Mouse (Mus musculus) stomach, postnatal 0 days (tissue): Measurements from ENCODE around the gene Scel. TPM values are rescaled to one million over a fixed set of nuclear protein-coding genes. Genes with fewer than 3 reads are reported as not detected.

Experiments used
- ATAC-seq: fragments of 200-750 bp; cut with Nextera tagmentation; 2 replicates; pipeline ENCODE4 v1.8.0; 2017; ENCODE audit not compliant: low FRiP score, low TSS enrichment
- DNase-seq: peaks from one replicate; pipeline ENCODE4 v3.0.0-alpha.2; 2016; ENCODE audit warnings: low spot score
- H3K27ac ChIP-seq: fragments of 300-500 bp; sonication (generic); replicated peaks from 2 replicates; pipeline ENCODE4 v1.5.1; 2014; ENCODE audit warnings: mild to moderate bottlenecking, control low read depth
- H3K27me3 ChIP-seq: fragments of 300-500 bp; sonication (generic); 2 replicates; pipeline ENCODE4 v1.6.1; 2014; ENCODE audit warnings: low read length; ENCODE audit not compliant: control insufficient read depth, insufficient read depth
- H3K36me3 ChIP-seq: fragments of 300-500 bp; sonication (generic); 2 replicates; pipeline ENCODE4 v1.6.1; 2014; ENCODE audit warnings: low read length, mixed read lengths; ENCODE audit not compliant: control insufficient read depth, insufficient read depth
- H3K4me1 ChIP-seq: fragments of 300-500 bp; sonication (generic); replicated peaks from 2 replicates; pipeline ENCODE4 v1.6.1; 2014; ENCODE audit warnings: antibody characterized with exemption; ENCODE audit not compliant: control insufficient read depth, insufficient read depth
- H3K4me2 ChIP-seq: fragments of 300-500 bp; sonication (generic); replicated peaks from 2 replicates; pipeline ENCODE4 v1.6.1; 2014; ENCODE audit warnings: low read depth, mild to moderate bottlenecking, control low read depth, moderate library complexity
- H3K4me3 ChIP-seq: fragments of 300-500 bp; sonication (generic); 2 replicates; pipeline ENCODE4 v1.5.1; 2014; ENCODE audit warnings: low read depth, low read length, control low read depth
- H3K9ac ChIP-seq: fragments of 300-500 bp; sonication (generic); 2 replicates; pipeline ENCODE4 v1.6.1; 2014; ENCODE audit warnings: mild to moderate bottlenecking, low read length, control low read depth, mixed read lengths
- H3K9me3 ChIP-seq: fragments of 300-500 bp; sonication (generic); 2 replicates; pipeline ENCODE4 v1.6.1; 2016; ENCODE audit warnings: low read length; ENCODE audit not compliant: control insufficient read depth
- CTCF ChIP-seq: IDR thresholded peaks from 2 replicates; pipeline ENCODE4 v1.5.1; 2016; ENCODE audit warnings: antibody characterized with exemption, low read depth, mild to moderate bottlenecking, moderate library complexity
- EP300 ChIP-seq: optimal IDR thresholded peaks from 2 replicates; pipeline ENCODE3; 2016; ENCODE audit warnings: antibody characterized with exemption
- WGBS: fragments of 180-500 bp; shearing (Covaris S2); extraction: QIAGEN DNeasy Blood & Tissue Kit; methylation state at CpG from one replicate; pipeline ENCODE4 v1.1.7; 2014; 5-methylcytosine and 5-hydroxymethylcytosine counted together
- polyA plus RNA-seq: library from polyadenylated mRNA; unstranded; fragments of >200 nt; fragmentation: Nextera tagmentation; extraction: Ambion mirVana; gene quantifications from 2 replicates; pipeline ENCODE4 v1.2.1, GENCODE M21; 2015

The Scel gene
- polyA plus RNA-seq, 1 experiment from 2014 or later: 43.0 TPM

DNA sequence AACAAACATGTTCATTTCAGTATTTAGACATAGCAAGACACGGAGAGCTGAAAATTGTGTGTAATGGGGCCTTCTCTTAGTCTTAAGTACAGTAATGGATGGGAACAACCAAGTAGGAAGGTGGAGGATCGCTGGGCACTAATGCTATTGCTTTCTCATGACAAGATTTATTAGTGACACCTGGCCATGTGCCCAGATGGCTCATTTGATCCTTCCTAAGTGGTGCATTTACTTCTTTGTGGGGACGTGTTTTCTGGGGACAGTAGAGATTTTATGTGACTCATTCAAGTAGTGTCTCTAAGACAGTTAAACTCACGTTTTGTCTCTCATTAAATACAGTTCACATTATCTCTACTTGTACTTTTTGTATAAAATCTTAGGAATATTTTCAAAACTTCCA, 73.5 kb downstream of the Scel start:
- H3K9ac ChIP-seq: no peak overlapping the region
- no peak overlapping the region for H3K4me3 ChIP-seq
- H3K4me1 ChIP-seq: no peaks in the 10 kb centered on the region
- H3K36me3 ChIP-seq: no peaks in the 10 kb centered on the region
- no peaks in the 10 kb centered on the region for H3K9me3 ChIP-seq
- H3K27me3 ChIP-seq: no peaks in the 10 kb centered on the region
- DNase-seq (no peak), ATAC-seq (no peak)
- no peak for TF ChIP-seq EP300
- TF ChIP-seq CTCF: no peak
- H3K4me2 ChIP-seq: no peak overlapping the region
- WGBS: 30% methylated on average over 4 of the region's 4 CpGs
- H3K27ac ChIP-seq: no peak overlapping the region

DNA sequence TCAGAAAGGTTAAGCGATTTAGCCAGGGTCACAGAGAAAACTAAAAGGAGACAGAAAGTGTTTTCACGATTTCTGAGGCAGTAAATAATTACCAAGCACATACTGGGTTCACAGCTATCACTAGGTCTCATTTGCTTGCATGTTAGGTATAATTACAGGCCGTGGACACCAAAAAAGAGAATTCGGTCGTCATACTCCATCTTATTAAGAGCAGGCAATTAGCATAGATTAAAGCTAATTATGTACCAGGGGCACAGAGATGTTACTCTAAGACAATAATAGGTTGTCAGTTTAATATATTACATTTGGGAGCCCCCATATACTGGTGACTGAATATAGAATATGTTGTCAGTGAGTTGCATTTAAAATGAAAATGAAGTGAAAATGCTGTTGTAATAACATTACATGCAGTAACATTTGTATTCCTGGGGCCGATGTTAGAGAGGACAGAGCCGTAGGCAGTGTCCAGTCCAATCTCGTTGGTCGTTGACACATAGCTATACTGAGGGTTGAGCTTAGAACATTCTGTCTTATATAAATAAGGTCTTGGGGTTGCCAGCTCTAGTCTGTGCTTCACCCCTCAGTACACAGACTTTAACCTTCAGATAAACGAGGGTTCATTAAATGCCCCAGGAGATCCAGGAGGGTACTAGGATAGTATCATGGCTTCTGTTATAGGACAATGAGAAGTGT, 74.2 kb downstream of the Scel start:
- DNase-seq: no peak
- Histone ChIP-seq H3K27me3 (no peaks in the 10 kb centered on the region), H3K36me3 (no peaks in the 10 kb centered on the region), H3K9me3 (no peaks in the 10 kb centered on the region), H3K4me3 (no peak overlapping the region), H3K27ac (no peak overlapping the region), H3K4me1 (no peaks in the 10 kb centered on the region), H3K9ac (no peak overlapping the region), H3K4me2 (no peak overlapping the region)
- TF ChIP-seq EP300 (no peak), CTCF (no peak)
- ATAC-seq: no peak
- WGBS: 77% methylated on average over 10 of the region's 10 CpGs

- Histone ChIP-seq H3K27ac (no peak overlapping the region), H3K27me3 (no peaks in the 10 kb centered on the region), H3K4me1 (no peaks in the 10 kb centered on the region), H3K9me3 (no peaks in the 10 kb centered on the region), H3K9ac (no peak overlapping the region), H3K4me3 (no peak overlapping the region), H3K4me2 (no peak overlapping the region), H3K36me3 (no peaks in the 10 kb centered on the region)
- DNase-seq: no peak
- ATAC-seq: no peak
- 57% methylated on average over 7 of the region's 7 CpGs for WGBS
- TF ChIP-seq EP300: no peak
- TF ChIP-seq CTCF: no peak
Measured at GRCm38 (mm10) chr14:103589819-103590218, 76.7 kb downstream of the Scel start.

DNA sequence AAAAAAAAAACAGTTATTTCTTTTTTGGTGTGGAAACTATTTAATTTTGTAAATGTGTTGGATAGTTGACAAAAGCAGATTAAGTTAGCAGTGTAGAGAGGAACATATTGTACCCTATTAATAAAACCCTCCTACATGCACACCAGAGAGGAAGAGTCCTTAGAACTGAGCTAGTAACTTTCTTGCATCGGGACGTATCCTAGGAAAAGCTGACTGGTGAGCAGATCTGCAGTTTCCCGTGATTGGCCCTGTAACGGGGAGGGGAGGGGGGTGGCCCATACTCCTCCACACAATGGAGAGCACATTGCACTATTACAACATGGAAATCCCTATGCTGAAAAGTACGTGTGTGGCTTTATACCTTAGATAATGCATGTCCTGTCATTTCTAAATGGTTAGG, 82.7 kb downstream of the Scel start:
- 61% methylated on average over 5 of the region's 5 CpGs for WGBS
- Histone ChIP-seq H3K27me3 (no peaks in the 10 kb centered on the region), H3K4me1 (no peaks in the 10 kb centered on the region), H3K36me3 (no peaks in the 10 kb centered on the region), H3K9ac (no peak overlapping the region), H3K9me3 (no peaks in the 10 kb centered on the region), H3K4me2 (no peak overlapping the region), H3K27ac (no peak overlapping the region), H3K4me3 (no peak overlapping the region)
- DNase-seq: no peak
- no peak for TF ChIP-seq CTCF
- TF ChIP-seq EP300: no peak
- no peak for ATAC-seq

GRCm38 (mm10) chr14:103608063-103608462, 94.9 kb downstream of the Scel start:
- H3K4me1 ChIP-seq: no peaks in the 10 kb centered on the region
- H3K27ac ChIP-seq: no peak overlapping the region
- H3K9me3 ChIP-seq: no peaks in the 10 kb centered on the region
- 85% methylated on average over 8 of the region's 8 CpGs for WGBS
- no peak for ATAC-seq
- H3K4me2 ChIP-seq: no peak overlapping the region
- TF ChIP-seq EP300 (no peak), CTCF (no peak)
- no peak for DNase-seq
- no peak overlapping the region for H3K4me3 ChIP-seq
- H3K27me3 ChIP-seq: no peaks in the 10 kb centered on the region
- H3K36me3 ChIP-seq: no peaks in the 10 kb centered on the region
- no peak overlapping the region for H3K9ac ChIP-seq

DNA sequence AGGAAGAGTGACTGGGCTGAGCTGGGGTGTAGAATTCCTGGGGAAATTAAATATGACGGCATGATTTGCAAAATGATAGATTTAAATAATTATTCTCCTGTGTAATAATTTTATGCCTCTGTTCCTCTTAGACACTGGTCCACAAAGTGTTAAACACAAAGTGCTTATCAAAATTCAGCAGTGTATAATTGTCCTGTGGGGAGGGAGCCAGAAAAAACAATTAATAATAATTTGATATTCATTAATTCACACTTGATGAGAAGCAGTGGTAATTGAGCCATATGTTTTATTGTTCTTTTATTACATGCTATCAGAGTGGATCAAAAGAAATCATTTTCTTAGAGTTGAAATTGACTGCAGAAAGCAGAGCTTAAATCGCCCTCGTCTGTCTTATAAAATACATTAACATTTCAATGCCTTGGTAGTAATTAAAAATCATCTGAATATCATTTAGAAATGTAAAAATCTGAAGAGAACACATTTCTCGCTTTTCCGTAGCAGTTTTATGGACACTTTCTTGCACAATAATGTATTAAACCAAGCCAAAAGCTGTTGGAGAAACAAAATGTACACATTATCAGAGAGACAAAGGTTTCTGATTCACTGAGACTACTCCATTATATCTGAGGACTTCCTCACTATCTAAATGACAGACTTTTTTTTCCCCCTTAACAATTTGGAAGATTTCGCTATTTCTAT, 100.6 kb downstream of the Scel start:
- no peaks in the 10 kb centered on the region for H3K27me3 ChIP-seq
- 85% methylated on average over 6 of the region's 6 CpGs for WGBS
- no peak overlapping the region for H3K9ac ChIP-seq
- TF ChIP-seq CTCF: no peak
- TF ChIP-seq EP300: no peak
- no peaks in the 10 kb centered on the region for H3K36me3 ChIP-seq
- H3K4me1 ChIP-seq: no peaks in the 10 kb centered on the region
- no peak overlapping the region for H3K4me3 ChIP-seq
- no peak overlapping the region for H3K27ac ChIP-seq
- no peak overlapping the region for H3K4me2 ChIP-seq
- ATAC-seq (no peak), DNase-seq (no peak)
- H3K9me3 ChIP-seq: no peaks in the 10 kb centered on the region
